Mouse (Mus musculus) liver, embryonic 11.5 days (tissue): ENCODE measurements around the gene Cdh13. TPM values are rescaled to one million over a fixed set of nuclear protein-coding genes. Genes with fewer than 3 reads are reported as not detected.
"Not testable (repeated sequence)": the region's sequence is repeated elsewhere in the genome, so short reads cannot be mapped to it uniquely, and the experiment has no call there.

Source experiments
- ATAC-seq: fragments of 200-750 bp; cut with Nextera tagmentation; replicated peaks from 2 replicates; pipeline ENCODE4 v1.8.0; 2017; ENCODE audit warnings: moderate number of reproducible peaks, mild to moderate bottlenecking, moderate TSS enrichment, moderate library complexity; ENCODE audit not compliant: low FRiP score
- DNase-seq: peaks from one replicate; pipeline ENCODE4 v3.0.0-alpha.2; 2017; ENCODE audit warnings: low spot score
- H3K27ac ChIP-seq: fragments of 300-500 bp; sonication (generic); 2 replicates; pipeline ENCODE4 v1.5.1; 2014; ENCODE audit warnings: mild to moderate bottlenecking, low read depth, low read length, control low read depth
- H3K27me3 ChIP-seq: fragments of 300-500 bp; sonication (generic); replicated peaks from 2 replicates; pipeline ENCODE4 v1.6.1; 2014; ENCODE audit warnings: low read length, mixed read lengths; ENCODE audit not compliant: control insufficient read depth, insufficient read depth
- H3K36me3 ChIP-seq: fragments of 300-500 bp; sonication (generic); 2 replicates; pipeline ENCODE4 v1.6.1; 2014; ENCODE audit warnings: mild to moderate bottlenecking, low read length, moderate library complexity, mixed read lengths; ENCODE audit not compliant: control insufficient read depth, insufficient read depth
- H3K4me1 ChIP-seq: fragments of 300-500 bp; sonication (generic); replicated peaks from 2 replicates; pipeline ENCODE4 v1.6.1; 2014; ENCODE audit warnings: low read length, mixed read lengths; ENCODE audit not compliant: control insufficient read depth, insufficient read depth
- H3K4me2 ChIP-seq: fragments of 300-500 bp; sonication (generic); 2 replicates; pipeline ENCODE4 v1.6.1; 2014; ENCODE audit warnings: mild to moderate bottlenecking, control low read depth, moderate library complexity
- H3K4me3 ChIP-seq: fragments of 300-500 bp; sonication (generic); 2 replicates; pipeline ENCODE4 v1.5.1; 2014; ENCODE audit warnings: low read depth, low read length, control low read depth
- H3K9ac ChIP-seq: fragments of 300-500 bp; sonication (generic); 2 replicates; pipeline ENCODE4 v1.6.1; 2014; ENCODE audit warnings: low read depth, low read length, control low read depth
- H3K9me3 ChIP-seq: fragments of 300-500 bp; sonication (generic); 2 replicates; pipeline ENCODE4 v1.6.1; 2016; ENCODE audit warnings: low read length, inconsistent platforms, mixed read lengths; ENCODE audit not compliant: control insufficient read depth
- WGBS: fragments of 180-500 bp; shearing (Covaris S2); extraction: QIAGEN DNeasy Blood & Tissue Kit; methylation state at CpG from one replicate; pipeline ENCODE4 v1.1.7; 2014; 5-methylcytosine and 5-hydroxymethylcytosine counted together
- polyA plus RNA-seq: library from polyadenylated mRNA; unstranded; fragments of >200 nt; fragmentation: Nextera tagmentation; extraction: Ambion mirVana; gene quantifications from 2 replicates; pipeline ENCODE4 v1.2.1, GENCODE M21; 2014

Gene Cdh13
- polyA plus RNA-seq, 1 experiment from 2014 or later: 2.9 TPM

DNA sequence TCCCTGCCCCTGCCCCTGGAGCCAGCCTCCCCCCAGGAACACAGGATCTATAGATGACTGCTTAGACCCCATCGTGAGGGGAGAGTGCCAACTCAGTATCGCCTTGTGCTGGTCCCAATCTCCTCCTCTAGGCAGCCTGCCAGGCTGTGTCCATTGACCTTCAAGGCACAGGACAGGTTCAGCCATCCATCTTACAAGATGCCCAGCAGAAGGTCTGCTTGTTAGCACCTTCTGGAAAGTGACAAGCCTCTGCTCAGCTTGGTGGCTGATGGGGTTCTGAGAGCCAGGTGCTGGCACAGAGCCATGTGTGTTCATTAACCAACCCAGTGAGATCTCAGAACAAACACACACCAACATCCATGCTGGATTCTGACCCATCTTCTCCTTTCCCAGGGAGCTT, 998.2 kb downstream of the Cdh13 start:
- Histone ChIP-seq H3K4me2 (no peak overlapping the region), H3K4me3 (no peak overlapping the region), H3K27ac (no peak overlapping the region), H3K4me1 (no peaks in the 10 kb centered on the region), H3K36me3 (no peaks in the 10 kb centered on the region), H3K9me3 (no peaks in the 10 kb centered on the region), H3K9ac (no peak overlapping the region), H3K27me3 (no peaks in the 10 kb centered on the region)
- DNase-seq: no peak
- WGBS: 81% methylated on average over 2 of the region's 2 CpGs
- no peak for ATAC-seq

DNA sequence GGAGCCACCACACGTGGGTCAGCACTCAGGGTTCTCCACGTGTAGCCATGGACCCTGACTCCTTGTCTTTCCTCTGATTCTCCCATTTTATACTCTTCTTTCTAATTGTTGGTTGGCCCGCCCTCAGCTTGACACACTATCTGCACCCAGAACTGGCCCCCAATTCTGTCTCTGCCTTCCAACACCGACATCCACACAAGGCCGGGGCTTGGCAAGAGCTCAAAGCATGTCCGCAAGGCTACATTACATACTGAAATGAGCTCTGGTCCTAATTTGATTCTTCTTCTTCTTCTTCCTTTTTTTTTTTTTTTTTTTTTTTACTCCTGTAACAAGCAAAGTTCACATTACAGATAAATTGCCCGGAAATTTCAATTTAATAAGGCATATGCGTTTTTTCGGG, 1001.0 kb downstream of the Cdh13 start:
- Histone ChIP-seq H3K27ac (no peak overlapping the region), H3K9me3 (no peaks in the 10 kb centered on the region), H3K4me1 (no peaks in the 10 kb centered on the region), H3K27me3 (no peaks in the 10 kb centered on the region), H3K9ac (no peak overlapping the region), H3K4me3 (no peak overlapping the region), H3K36me3 (no peaks in the 10 kb centered on the region), H3K4me2 (no peak overlapping the region)
- ATAC-seq: no peak
- DNase-seq: no peak
- 79% methylated on average over 9 of the region's 9 CpGs for WGBS

DNA sequence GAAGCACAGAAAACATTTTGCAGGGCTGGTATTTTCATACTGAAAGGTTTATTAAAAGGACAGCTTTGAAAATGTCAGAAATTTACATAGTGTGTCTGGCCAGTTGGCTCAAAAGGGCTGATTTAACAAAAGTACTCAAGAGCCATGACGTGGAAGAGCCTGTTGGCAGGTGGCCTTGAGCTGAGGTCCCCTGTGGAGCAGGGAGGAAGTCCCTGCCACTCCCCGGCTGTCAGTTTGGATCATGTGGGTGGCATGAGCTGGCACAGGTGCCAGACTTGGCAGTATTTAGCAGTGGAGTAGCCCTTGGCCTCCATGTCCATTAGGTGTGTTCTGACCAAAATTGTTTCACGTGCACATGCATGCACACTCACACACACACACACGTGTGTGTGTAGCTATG, 1001.4 kb downstream of the Cdh13 start:
- 73% methylated on average over 4 of the region's 4 CpGs for WGBS
- H3K27ac ChIP-seq: no peak overlapping the region
- H3K27me3 ChIP-seq: no peaks in the 10 kb centered on the region
- H3K4me1 ChIP-seq: no peaks in the 10 kb centered on the region
- no peak overlapping the region for H3K4me2 ChIP-seq
- H3K36me3 ChIP-seq: no peaks in the 10 kb centered on the region
- H3K9me3 ChIP-seq: no peaks in the 10 kb centered on the region
- DNase-seq: no peak
- H3K9ac ChIP-seq: no peak overlapping the region
- no peak overlapping the region for H3K4me3 ChIP-seq
- ATAC-seq: no peak

DNA sequence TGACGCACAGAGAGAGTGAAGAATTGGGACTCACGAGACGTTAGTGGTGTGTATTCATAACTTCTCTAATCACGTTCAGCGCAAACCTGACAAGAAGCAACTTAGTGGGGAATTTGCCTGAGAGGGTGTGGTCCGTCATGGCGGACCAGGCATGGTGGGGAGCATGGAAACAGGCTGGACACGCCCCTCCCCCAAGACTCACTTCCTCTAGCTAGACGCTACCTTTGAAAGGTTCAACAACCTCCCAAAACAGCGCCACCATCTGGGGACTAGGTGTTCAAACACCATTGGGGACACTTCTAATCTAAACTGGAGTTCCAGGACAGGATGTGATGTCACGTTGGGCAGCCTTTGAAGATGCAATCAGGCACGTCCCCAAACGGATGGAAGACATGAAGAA, 1011.9 kb downstream of the Cdh13 start:
- 71% methylated on average over 13 of the region's 13 CpGs for WGBS

DNA sequence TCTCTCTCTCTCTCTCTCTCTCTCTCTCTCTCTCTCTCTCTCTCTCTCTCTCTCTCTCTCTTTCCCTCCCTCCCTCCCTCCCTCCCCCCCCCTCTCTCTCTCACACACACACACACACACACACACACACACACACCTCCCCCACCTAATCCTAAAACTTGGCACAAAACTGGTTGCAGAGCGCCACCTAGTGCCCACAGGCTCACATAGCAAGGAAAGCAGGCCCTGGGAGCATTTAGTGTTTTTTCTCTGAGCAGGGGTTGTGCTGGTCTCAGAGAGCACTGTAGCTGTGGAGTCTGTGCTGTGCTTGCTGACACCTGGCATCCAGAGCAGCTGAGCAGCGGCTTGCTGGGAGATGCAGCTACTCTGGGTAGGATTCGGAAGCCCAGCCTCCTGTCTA, 1014.2 kb downstream of the Cdh13 start:
- not testable (repeated sequence) for H3K4me3 ChIP-seq, H3K9me3 ChIP-seq, DNase-seq, H3K27me3 ChIP-seq, H3K27ac ChIP-seq, H3K9ac ChIP-seq, ATAC-seq, H3K36me3 ChIP-seq, H3K4me1 ChIP-seq, H3K4me2 ChIP-seq
- 31% methylated on average over 3 of the region's 3 CpGs for WGBS

More for the DNA sequence above, 1011.9 kb downstream of the Cdh13 start:
- Histone ChIP-seq H3K27me3 (no peaks in the 10 kb centered on the region), H3K9me3 (peaks cover 6% of the 10 kb centered on the region), H3K4me3 (no peak overlapping the region), H3K9ac (no peak overlapping the region), H3K36me3 (no peaks in the 10 kb centered on the region), H3K4me2 (no peak overlapping the region), H3K27ac (no peak overlapping the region), H3K4me1 (no peaks in the 10 kb centered on the region)
- ATAC-seq (no peak), DNase-seq (no peak)

- no peak for ATAC-seq
- DNase-seq: no peak
- no peak overlapping the region for H3K4me2 ChIP-seq
- H3K27ac ChIP-seq: no peak overlapping the region
- no peak overlapping the region for H3K4me3 ChIP-seq
- 77% methylated on average over 5 of the region's 5 CpGs for WGBS
- no peaks in the 10 kb centered on the region for H3K4me1 ChIP-seq
- H3K9me3 ChIP-seq: peaks cover 7% of the 10 kb centered on the region
- H3K36me3 ChIP-seq: no peaks in the 10 kb centered on the region
- H3K9ac ChIP-seq: no peak overlapping the region
- H3K27me3 ChIP-seq: no peaks in the 10 kb centered on the region
Observed at GRCm38 (mm10) chr8:119300335-119300734, 1016.8 kb downstream of the Cdh13 start.

GRCm38 (mm10) chr8:119304196-119304595, 1020.7 kb downstream of the Cdh13 start:
- no peaks in the 10 kb centered on the region for H3K27me3 ChIP-seq
- no peak overlapping the region for H3K27ac ChIP-seq
- H3K9ac ChIP-seq: no peak overlapping the region
- DNase-seq: no peak
- WGBS: 80% methylated on average over 8 of the region's 8 CpGs
- H3K36me3 ChIP-seq: no peaks in the 10 kb centered on the region
- no peak overlapping the region for H3K4me3 ChIP-seq
- no peak for ATAC-seq
- H3K9me3 ChIP-seq: peaks cover 7% of the 10 kb centered on the region
- no peak overlapping the region for H3K4me2 ChIP-seq
- no peaks in the 10 kb centered on the region for H3K4me1 ChIP-seq

DNA sequence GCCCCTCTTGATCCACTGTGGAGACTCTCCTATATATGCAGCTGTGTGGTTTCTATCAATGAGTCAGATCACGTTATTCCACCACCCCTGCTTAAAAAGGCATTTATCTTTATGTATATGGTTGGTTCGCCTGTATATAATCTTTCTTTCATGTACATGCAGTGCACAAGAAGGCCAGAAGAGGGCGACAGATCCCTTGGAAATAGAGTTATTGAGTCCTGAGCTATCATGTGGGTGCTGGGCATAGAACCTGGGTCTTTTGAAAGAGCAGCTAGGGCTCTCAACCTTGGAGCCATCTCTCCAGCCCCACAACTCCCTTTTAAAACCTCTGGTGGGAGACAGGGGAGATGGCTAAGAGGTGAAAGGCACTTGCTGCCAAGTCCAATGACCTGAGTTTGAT, 1027.9 kb downstream of the Cdh13 start:
- no peaks in the 10 kb centered on the region for H3K9me3 ChIP-seq
- DNase-seq (no peak), ATAC-seq (no peak)
- H3K27me3 ChIP-seq: no peaks in the 10 kb centered on the region
- no peak overlapping the region for H3K27ac ChIP-seq
- no peak overlapping the region for H3K4me3 ChIP-seq
- no peaks in the 10 kb centered on the region for H3K36me3 ChIP-seq
- no peak overlapping the region for H3K9ac ChIP-seq
- 20% methylated on average over 3 of the region's 3 CpGs for WGBS
- H3K4me2 ChIP-seq: no peak overlapping the region
- no peaks in the 10 kb centered on the region for H3K4me1 ChIP-seq

- Histone ChIP-seq H3K27ac (no peak overlapping the region), H3K9me3 (no peaks in the 10 kb centered on the region), H3K9ac (no peak overlapping the region), H3K4me2 (no peak overlapping the region), H3K27me3 (no peaks in the 10 kb centered on the region), H3K36me3 (no peaks in the 10 kb centered on the region), H3K4me1 (no peaks in the 10 kb centered on the region), H3K4me3 (no peak overlapping the region)
- no peak for DNase-seq
- ATAC-seq: no peak
- 71% methylated on average over 6 of the region's 6 CpGs for WGBS
Observed at GRCm38 (mm10) chr8:119323215-119323614, 1039.7 kb downstream of the Cdh13 start.
